In genomic region chr5:18055323-18055722, GRCm38 (mm10) we compare ENCODE assay signal across 22 mouse cellular contexts.
DNase-seq lines count a peak whose midpoint lies in the region; ATAC-seq and TF ChIP-seq lines count a peak whose summit lies in the region.
"Had no signal": no experiment of that assay in that cellular context is flagged by ENCODE, and none has a peak within 500 bp of the region (broad histone marks: within the 10 kb centered on the region; RNA-seq: fewer than 3 reads in every experiment).

No protein-coding gene starts in this region.

- no peak overlapping the region for H3K27ac ChIP-seq in neural tube, embryonic 14.5 days (ENCODE audit: low read depth, low read length)
- H3K27ac ChIP-seq in neural tube, embryonic 15.5 days (replicated peaks), result no peak overlapping the region
- no peak overlapping the region for H3K27ac ChIP-seq in midbrain, embryonic 15.5 days
- no peak overlapping the region for H3K27ac ChIP-seq in lung, postnatal 0 days (ENCODE audit: low read length)
- H3K27ac ChIP-seq: forebrain, embryonic 12.5 days; heart, adult 2 months; heart, embryonic 15.5 days; kidney, postnatal 0 days; layer of hippocampus, adult 2 months; limb, embryonic 15.5 days; liver, embryonic 15.5 days; stomach, postnatal 0 days had no signal

- ATAC-seq in neural tube, embryonic 14.5 days (ENCODE audit: low read depth), result peak; percentile 44; the same call in 1 of the 2 replicates
- no peak for ATAC-seq in neural tube, embryonic 15.5 days (ENCODE audit: low FRiP score)
- ATAC-seq in midbrain, embryonic 15.5 days (replicated peaks), result peak; percentile 67
- ATAC-seq in lung, postnatal 0 days, result no peak
- ATAC-seq: activated CD4-positive, CD25-positive, alpha-beta regulatory T cell, adult 4 months had no signal

- no peaks in the 10 kb centered on the region for H3K27me3 ChIP-seq in neural tube, embryonic 14.5 days (ENCODE audit: control insufficient read depth, insufficient read depth, low read length)
- no peaks in the 10 kb centered on the region for H3K27me3 ChIP-seq in neural tube, embryonic 15.5 days (replicated peaks)
- no peaks in the 10 kb centered on the region for H3K27me3 ChIP-seq in midbrain, embryonic 15.5 days (replicated peaks)
- no peaks in the 10 kb centered on the region for H3K27me3 ChIP-seq in lung, postnatal 0 days (replicated peaks; ENCODE audit: insufficient read depth, low read length)
- H3K27me3 ChIP-seq: forebrain, embryonic 12.5 days; heart, embryonic 15.5 days; limb, embryonic 15.5 days; liver, embryonic 15.5 days had no signal

- H3K4me3 ChIP-seq in neural tube, embryonic 14.5 days (ENCODE audit: low read depth, low read length), result no peak overlapping the region
- H3K4me3 ChIP-seq in neural tube, embryonic 15.5 days (replicated peaks), result no peak overlapping the region
- no peak overlapping the region for H3K4me3 ChIP-seq in midbrain, embryonic 15.5 days
- H3K4me3 ChIP-seq in lung, postnatal 0 days (ENCODE audit: low read depth, low read length), result no peak overlapping the region
- H3K4me3 ChIP-seq: forebrain, embryonic 12.5 days; heart, adult 2 months; heart, embryonic 15.5 days; layer of hippocampus, adult 2 months; limb, embryonic 15.5 days; liver, embryonic 15.5 days had no signal

- no peak for TF ChIP-seq EP300 in lung, postnatal 0 days (IDR thresholded peaks at IDR 0.05)

- H3K9me3 ChIP-seq in neural tube, embryonic 14.5 days (ENCODE audit: control insufficient read depth, low read length), result no peaks in the 10 kb centered on the region
- H3K9me3 ChIP-seq in neural tube, embryonic 15.5 days (replicated peaks), result no peaks in the 10 kb centered on the region
- H3K9me3 ChIP-seq in midbrain, embryonic 15.5 days, result no peaks in the 10 kb centered on the region
- no peaks in the 10 kb centered on the region for H3K9me3 ChIP-seq in lung, postnatal 0 days (ENCODE audit: low read length)
- H3K9me3 ChIP-seq: forebrain, embryonic 12.5 days; heart, embryonic 15.5 days; limb, embryonic 15.5 days; liver, embryonic 15.5 days had no signal

- no peaks in the 10 kb centered on the region for H3K4me1 ChIP-seq in neural tube, embryonic 14.5 days (ENCODE audit: control insufficient read depth, insufficient read depth, low read length)
- no peaks in the 10 kb centered on the region for H3K4me1 ChIP-seq in neural tube, embryonic 15.5 days
- H3K4me1 ChIP-seq in midbrain, embryonic 15.5 days, result no peaks in the 10 kb centered on the region
- no peaks in the 10 kb centered on the region for H3K4me1 ChIP-seq in lung, postnatal 0 days (ENCODE audit: insufficient read depth, low read depth, low read length)
- H3K4me1 ChIP-seq: forebrain, embryonic 12.5 days; heart, embryonic 15.5 days; limb, embryonic 15.5 days; liver, embryonic 15.5 days had no signal

- TF ChIP-seq CTCF in lung, postnatal 0 days (IDR thresholded peaks at IDR 0.05), result no peak

- H3K9ac ChIP-seq in neural tube, embryonic 14.5 days (replicated peaks; ENCODE audit: low read depth, low read length), result no peak overlapping the region
- no peak overlapping the region for H3K9ac ChIP-seq in neural tube, embryonic 15.5 days (replicated peaks)
- H3K9ac ChIP-seq in midbrain, embryonic 15.5 days, result no peak overlapping the region
- no peak overlapping the region for H3K9ac ChIP-seq in lung, postnatal 0 days (replicated peaks; ENCODE audit: low read depth)
- H3K9ac ChIP-seq: forebrain, embryonic 12.5 days; heart, embryonic 15.5 days; limb, embryonic 15.5 days; liver, embryonic 15.5 days had no signal

- no peaks in the 10 kb centered on the region for H3K36me3 ChIP-seq in neural tube, embryonic 14.5 days (ENCODE audit: control insufficient read depth, insufficient read depth, low read length)
- no peaks in the 10 kb centered on the region for H3K36me3 ChIP-seq in neural tube, embryonic 15.5 days
- no peaks in the 10 kb centered on the region for H3K36me3 ChIP-seq in midbrain, embryonic 15.5 days (replicated peaks)
- no peaks in the 10 kb centered on the region for H3K36me3 ChIP-seq in lung, postnatal 0 days (ENCODE audit: insufficient read depth, low read length)
- H3K36me3 ChIP-seq: forebrain, embryonic 12.5 days; heart, embryonic 15.5 days; limb, embryonic 15.5 days; liver, embryonic 15.5 days had no signal

- WGBS in neural tube, embryonic 14.5 days, result 45% methylated on average over 2 of the region's 2 CpGs
- 43% methylated on average over 2 of the region's 2 CpGs for WGBS in neural tube, embryonic 15.5 days
- 43% methylated on average over 2 of the region's 2 CpGs for WGBS in midbrain, embryonic 15.5 days
- 66% methylated on average over 2 of the region's 2 CpGs for WGBS in lung, postnatal 0 days

- peak; percentile 3 for DNase-seq in embryo, embryonic 11 days
- no peak for DNase-seq in embryo, embryonic 10 days (ENCODE audit: low spot score)
- no peak for DNase-seq in thymus, postnatal 4 days
- DNase-seq in lung, postnatal 0 days (ENCODE audit: low spot score), result no peak
- DNase-seq in adrenal gland, adult 8-10 months, result no peak
- DNase-seq: adrenal gland, postnatal 14 days; cerebellum, adult 11-12 months; cerebellum, postnatal 14 days; gastrocnemius, postnatal 14 days; heart, adult 2 months; kidney, adult 18-20 months had no signal

- H3K4me2 ChIP-seq in neural tube, embryonic 14.5 days (ENCODE audit: low read depth, low read length), result no peak overlapping the region
- no peak overlapping the region for H3K4me2 ChIP-seq in neural tube, embryonic 15.5 days
- H3K4me2 ChIP-seq in midbrain, embryonic 15.5 days, result no peak overlapping the region
- H3K4me2 ChIP-seq in lung, postnatal 0 days (replicated peaks; ENCODE audit: low read depth, low read length), result no peak overlapping the region
- H3K4me2 ChIP-seq: forebrain, embryonic 12.5 days; heart, embryonic 15.5 days; limb, embryonic 15.5 days; liver, embryonic 15.5 days had no signal

Comparison
In these comparisons a context has a peak if more than half of its experiments do, and no peak if none do; other contexts are left out.
1. ATAC-seq: peak in neural tube, embryonic 14.5 days (single experiment) and midbrain, embryonic 15.5 days (single experiment); none in neural tube, embryonic 15.5 days (single experiment) and lung, postnatal 0 days (single experiment).